Comparison of ENCODE assay signal across 8 mouse cellular contexts in the genomic region with DNA sequence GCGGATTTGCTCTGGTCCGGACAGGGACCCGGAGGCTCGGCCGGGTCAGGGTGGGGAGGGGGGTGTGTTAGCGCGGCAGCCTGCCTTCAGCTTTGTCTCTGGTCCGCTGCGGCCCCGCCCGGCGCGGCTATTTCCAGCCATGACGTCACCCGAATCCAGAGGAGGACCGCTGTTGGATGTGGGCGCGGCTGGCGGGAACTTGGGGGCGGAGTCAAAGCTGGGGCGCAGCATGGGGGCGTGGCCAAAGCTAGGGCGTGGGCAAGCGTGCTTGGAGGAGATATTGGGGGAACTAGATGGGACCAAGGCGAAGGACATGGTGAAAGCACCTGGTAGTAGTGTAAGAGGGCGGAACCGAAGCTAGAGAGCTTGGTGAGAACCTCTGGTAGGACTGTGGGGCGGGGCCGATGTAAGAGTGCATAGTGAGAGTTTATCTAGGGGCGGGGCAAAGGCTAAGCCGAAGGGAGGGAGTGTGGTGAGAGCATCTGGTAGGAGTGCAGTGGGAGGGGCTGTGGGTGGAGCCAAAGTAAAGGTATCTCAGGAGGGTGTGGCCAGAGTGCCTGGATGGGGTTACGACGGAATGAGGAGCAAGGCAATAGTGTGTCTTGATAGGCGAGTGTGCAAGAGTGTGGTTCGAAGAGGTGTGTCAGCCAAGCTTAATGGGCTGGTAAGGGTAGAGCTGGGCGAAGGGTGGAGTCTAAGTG. TPM values are rescaled to one million over a fixed set of nuclear protein-coding genes. Genes with fewer than 3 reads are reported as not detected.
DNase-seq lines count a peak whose midpoint lies in the region; ATAC-seq and TF ChIP-seq lines count a peak whose summit lies in the region.

No protein-coding gene starts in this region.

- H3K9ac ChIP-seq in MEL (ENCODE audit: control insufficient read depth, low read depth, low read length, poor library complexity, severe bottlenecking) = peak overlapping the region; percentile 91
- H3K9ac ChIP-seq in forebrain, postnatal 0 days = peak overlapping the region; percentile 99
- H3K9ac ChIP-seq in lung, embryonic 16.5 days (ENCODE audit: low read length) = peak overlapping the region; percentile 89

- H3K27ac ChIP-seq in MEL (ENCODE audit: control insufficient read depth, low read depth, low read length) = peak overlapping the region; percentile 79
- H3K27ac ChIP-seq in cerebellum, adult 2 months (ENCODE audit: insufficient read depth, low read length) = peak overlapping the region; percentile 22; the same call in 1 of the 2 replicates
- peak overlapping the region; percentile 93 for H3K27ac ChIP-seq in forebrain, postnatal 0 days (ENCODE audit: low read depth, low read length)
- peak overlapping the region; percentile 94 for H3K27ac ChIP-seq in lung, embryonic 16.5 days (ENCODE audit: low read length)

- peak; percentile 98 for DNase-seq in MEL (ENCODE audit: low read depth, low spot score)
- DNase-seq in cerebellum, adult 2 months = peak; percentile 80 to 84
- peak; percentile 90 for DNase-seq in forebrain, postnatal 0 days
- DNase-seq in layer of hippocampus, adult 9-10 months (ENCODE audit: low spot score) = peak; percentile 89
- DNase-seq in ovary, postnatal 10 days (ENCODE audit: low spot score) = peak; percentile 91
- peak; percentile 82 to 85 for DNase-seq in thymus, postnatal 10 days (ENCODE audit: low spot score in 2 of 2)

- ATAC-seq in forebrain, postnatal 0 days = peak; percentile 70
- ATAC-seq in hematopoietic stem cell, adult 5-6 weeks (replicated peaks in 1 of 2; ENCODE audit: insufficient read depth in 1 of 2, low FRiP score in 2 of 2, low TSS enrichment in 1 of 2, low read depth in 1 of 2, poor library complexity in 2 of 2, severe bottlenecking in 2 of 2) = peak; percentile 72 to 75
- ATAC-seq in lung, embryonic 16.5 days (ENCODE audit: low read depth) = peak; percentile 84

- no peak for TF ChIP-seq CTCF in MEL (IDR thresholded peaks at IDR 0.05 in 2 of 3, conservative IDR thresholded peaks at IDR 0.05 in 1 of 3; ENCODE audit: control insufficient read depth in 1 of 3, insufficient read depth in 1 of 3, low read depth in 2 of 3, low read length in 3 of 3, poor library complexity in 1 of 3, severe bottlenecking in 1 of 3)
- TF ChIP-seq CTCF in cerebellum, adult 2 months (IDR thresholded peaks at IDR 0.05; ENCODE audit: borderline replicate concordance, insufficient read depth, low read depth, low read length) = no peak
- TF ChIP-seq CTCF in forebrain, postnatal 0 days (IDR thresholded peaks at IDR 0.05; ENCODE audit: low read depth) = no peak

- no peak for TF ChIP-seq POLR2A in MEL (IDR thresholded peaks at IDR 0.05; ENCODE audit: control insufficient read depth in 1 of 2, insufficient read depth in 1 of 2, low read depth in 1 of 2, low read length in 2 of 2, poor library complexity in 1 of 2)
- no peak for TF ChIP-seq POLR2A in cerebellum, adult 2 months (IDR thresholded peaks at IDR 0.05; ENCODE audit: borderline replicate concordance, insufficient read depth, low read length)

- peaks cover 3% of the 10 kb centered on the region; the same call in 1 of the 2 replicates for H3K79me2 ChIP-seq in MEL (ENCODE audit: control insufficient read depth, insufficient read depth, low read length, poor library complexity)

- no peaks in the 10 kb centered on the region for H3K9me3 ChIP-seq in MEL (replicated peaks; ENCODE audit: insufficient read depth, low read length)
- no peaks in the 10 kb centered on the region for H3K9me3 ChIP-seq in forebrain, postnatal 0 days (ENCODE audit: low read length)
- no peaks in the 10 kb centered on the region for H3K9me3 ChIP-seq in lung, embryonic 16.5 days (ENCODE audit: control insufficient read depth, low read length)

- H3K4me2 ChIP-seq in forebrain, postnatal 0 days (ENCODE audit: low read depth) = peak overlapping the region; percentile 74
- H3K4me2 ChIP-seq in lung, embryonic 16.5 days (ENCODE audit: low read depth, low read length) = peak overlapping the region; percentile 66

- H3K4me1 ChIP-seq in MEL (ENCODE audit: control insufficient read depth in 1 of 2, insufficient read depth in 2 of 2, low read length in 2 of 2) = peaks cover 0 to 13% of the 10 kb centered on the region in 2 experiments; a peak in 3 of 4 replicates
- peaks cover 7% of the 10 kb centered on the region; the same call in 1 of the 2 replicates for H3K4me1 ChIP-seq in cerebellum, adult 2 months (ENCODE audit: control insufficient read depth, insufficient read depth, low read length)
- H3K4me1 ChIP-seq in forebrain, postnatal 0 days (ENCODE audit: insufficient read depth) = peaks cover 18% of the 10 kb centered on the region
- peaks cover 16% of the 10 kb centered on the region for H3K4me1 ChIP-seq in lung, embryonic 16.5 days (replicated peaks; ENCODE audit: control insufficient read depth, insufficient read depth, low read length)

- H3K27me3 ChIP-seq in MEL (ENCODE audit: control insufficient read depth in 1 of 2, insufficient read depth in 2 of 2, low read length in 2 of 2) = no peaks in the 10 kb centered on the region
- no peaks in the 10 kb centered on the region for H3K27me3 ChIP-seq in cerebellum, adult 2 months (ENCODE audit: control insufficient read depth, insufficient read depth, low read length)
- H3K27me3 ChIP-seq in forebrain, postnatal 0 days (ENCODE audit: insufficient read depth, low read length) = no peaks in the 10 kb centered on the region
- H3K27me3 ChIP-seq in lung, embryonic 16.5 days (ENCODE audit: control insufficient read depth, insufficient read depth, low read depth, low read length) = no peaks in the 10 kb centered on the region

- WGBS in cerebellum, adult 2 months = 3% methylated on average over 36 of the region's 36 CpGs
- WGBS in forebrain, postnatal 0 days = 3% methylated on average over 36 of the region's 36 CpGs
- WGBS in lung, embryonic 16.5 days = under 1% methylated on average over 34 of the region's 36 CpGs

- no peak for TF ChIP-seq RAD21 in MEL (IDR thresholded peaks at IDR 0.05; ENCODE audit: low read depth, low read length)

- peaks cover 0 to 3% of the 10 kb centered on the region in 2 experiments; a peak in 2 of 4 replicates for H3K36me3 ChIP-seq in MEL (ENCODE audit: control insufficient read depth in 1 of 2, insufficient read depth in 2 of 2, low read length in 2 of 2)
- H3K36me3 ChIP-seq in forebrain, postnatal 0 days (ENCODE audit: insufficient read depth) = peaks cover 27% of the 10 kb centered on the region
- H3K36me3 ChIP-seq in lung, embryonic 16.5 days (ENCODE audit: control insufficient read depth, insufficient read depth, low read length) = peaks cover 7% of the 10 kb centered on the region; the same call in 1 of the 2 replicates

- H3K4me3 ChIP-seq in MEL (ENCODE audit: control insufficient read depth in 1 of 2, insufficient read depth in 1 of 2, low read depth in 2 of 2, low read length in 2 of 2) = peak overlapping the region; percentile 71 to 87
- peak overlapping the region; percentile 83 for H3K4me3 ChIP-seq in cerebellum, adult 2 months (replicated peaks; ENCODE audit: insufficient read depth, low read depth, low read length)
- H3K4me3 ChIP-seq in forebrain, postnatal 0 days (ENCODE audit: low read depth, low read length) = peak overlapping the region; percentile 100
- peak overlapping the region; percentile 84 for H3K4me3 ChIP-seq in lung, embryonic 16.5 days (ENCODE audit: low read length)

- no peak for TF ChIP-seq EP300 in MEL (IDR thresholded peaks at IDR 0.05; ENCODE audit: low read depth in 1 of 2, low read length in 2 of 2)

TF ChIP-seq in MEL, 35 proteins besides CTCF, POLR2A, EP300 and RAD21 (continues in another document):
- TF ChIP-seq TAL1 (IDR thresholded peaks at IDR 0.05; ENCODE audit: low read length) (peak; percentile 7; the same call in 1 of the 2 replicates), MXI1 (IDR thresholded peaks at IDR 0.05; ENCODE audit: low read depth, low read length) (peak; percentile 47; the same call in 1 of the 2 replicates), ETS1 (IDR thresholded peaks at IDR 0.05; ENCODE audit: low read depth, low read length) (peak; percentile 48; the same call in 1 of the 2 replicates), POLR2AphosphoS2 (IDR thresholded peaks at IDR 0.05; ENCODE audit: low read length) (no peak), HCFC1 (IDR thresholded peaks at IDR 0.05; ENCODE audit: low read depth, low read length) (no peak), BHLHE40 (IDR thresholded peaks at IDR 0.05; ENCODE audit: borderline replicate concordance, low read depth, low read length) (no peak), MEF2A (IDR thresholded peaks at IDR 0.05; ENCODE audit: extremely low read depth, insufficient replicate concordance, low read depth, low read length, poor library complexity, severe bottlenecking) (peak; percentile 83; the same call in 1 of the 2 replicates), MAFK (IDR thresholded peaks at IDR 0.05; ENCODE audit: borderline replicate concordance, low read depth, low read length) (no peak)

RNA-seq across cellular contexts. Expression of a gene that starts 0.7 kb away (rescaled TPM):
- total RNA-seq in MEL (2012; rRNA removed) = 1.8 and 2.4 TPM in 2 replicates
- 1 to 10 TPM in 1 of 2 experiments, not detected in 1; 7.2 TPM for polyA plus RNA-seq in MEL (2012; ENCODE audit: insufficient read depth in 1 of 2, insufficient read length in 2 of 2, low read depth in 1 of 2, low replicate concordance in 2 of 2, missing spikeins in 1 of 2)
- 4.8 and 4.9 TPM in 2 replicates for polyA plus RNA-seq in cerebellum, adult 2 months (2012; rRNA removed)
- 27.3 and 30.7 TPM in 2 replicates for total RNA-seq in forebrain, postnatal 0 days (2014; rRNA removed)
- polyA plus RNA-seq in forebrain, postnatal 0 days (2015; fragmentation: Nextera tagmentation; extraction: Ambion mirVana) = 20.4 and 22.9 TPM in 2 replicates
- 20.9 and 30.6 TPM in 2 replicates for total RNA-seq in hematopoietic stem cell, adult 5-6 weeks (2017)
- polyA plus RNA-seq in lung, embryonic 16.5 days (2015; fragmentation: Nextera tagmentation; extraction: Ambion mirVana) = 15.7 and 15.8 TPM in 2 replicates

RNA-seq across cellular contexts. Expression of a gene that starts 29.8 kb away (rescaled TPM):
- not detected in 2 replicates for total RNA-seq in MEL (2012; rRNA removed)
- not detected for polyA plus RNA-seq in MEL (2012; ENCODE audit: insufficient read depth in 1 of 2, insufficient read length in 2 of 2, low read depth in 1 of 2, low replicate concordance in 2 of 2, missing spikeins in 1 of 2)
- polyA plus RNA-seq in cerebellum, adult 2 months (2012; rRNA removed) = 6.0 and 6.2 TPM in 2 replicates
- total RNA-seq in forebrain, postnatal 0 days (2014; rRNA removed) = 4.2 and 5.8 TPM in 2 replicates
- polyA plus RNA-seq in forebrain, postnatal 0 days (2015; fragmentation: Nextera tagmentation; extraction: Ambion mirVana) = 2.1 and 2.3 TPM in 2 replicates
- not detected in 2 replicates for total RNA-seq in hematopoietic stem cell, adult 5-6 weeks (2017)
- polyA plus RNA-seq in lung, embryonic 16.5 days (2015; fragmentation: Nextera tagmentation; extraction: Ambion mirVana) = 1.6 and 2.4 TPM in 2 replicates

RNA-seq across cellular contexts. Expression of a gene that starts 56.2 kb away (rescaled TPM):
- total RNA-seq in MEL (2012; rRNA removed) = 81.2 and 88.2 TPM in 2 replicates
- 100 to 1,000 TPM; 127 to 158 TPM for polyA plus RNA-seq in MEL (2012; ENCODE audit: insufficient read depth in 1 of 2, insufficient read length in 2 of 2, low read depth in 1 of 2, low replicate concordance in 2 of 2, missing spikeins in 1 of 2)
- polyA plus RNA-seq in cerebellum, adult 2 months (2012; rRNA removed) = 1.2 TPM in 2 replicates
- total RNA-seq in forebrain, postnatal 0 days (2014; rRNA removed) = 18.2 and 19.2 TPM in 2 replicates
- polyA plus RNA-seq in forebrain, postnatal 0 days (2015; fragmentation: Nextera tagmentation; extraction: Ambion mirVana) = 50.3 and 50.7 TPM in 2 replicates
- 61.3 and 69.3 TPM in 2 replicates for total RNA-seq in hematopoietic stem cell, adult 5-6 weeks (2017)
- polyA plus RNA-seq in lung, embryonic 16.5 days (2015; fragmentation: Nextera tagmentation; extraction: Ambion mirVana) = 196 and 207 TPM in 2 replicates

Comparison
In these comparisons a context has a peak if more than half of its experiments do, and no peak if none do; other contexts are left out.
1. Peak in every context shown above with its lines: DNase-seq, ATAC-seq, H3K4me3 ChIP-seq and H3K27ac ChIP-seq.
2. H3K27ac ChIP-seq: peak in every context shown above with its lines; median percentile 94 in lung, embryonic 16.5 days; 93 in forebrain, postnatal 0 days; 79 in MEL; 22 in cerebellum, adult 2 months.
3. RNA of a gene that starts 56.2 kb away (polyA plus RNA-seq): 196 to 207 TPM in lung, embryonic 16.5 days, 127 to 158 TPM in MEL and 50.3 to 50.7 TPM in forebrain, postnatal 0 days; 1.2 TPM in cerebellum, adult 2 months; every median in the first group is over 10 times any median in the second.